Comparison of ENCODE assay signal across 9 mouse cellular contexts in genomic region chr9:28404616-28405015, GRCm38 (mm10).
DNase-seq lines count a peak whose midpoint lies in the region; ATAC-seq and TF ChIP-seq lines count a peak whose summit lies in the region.
"Had no signal": no experiment of that assay in that cellular context is flagged by ENCODE, and none has a peak within 500 bp of the region (broad histone marks: within the 10 kb centered on the region; RNA-seq: fewer than 3 reads in every experiment).

No protein-coding gene starts in this region.

- no peak for DNase-seq in heart, postnatal 36 days
- peak; percentile 68 to 72 for DNase-seq in cerebellum, adult 2 months
- DNase-seq in forebrain, embryonic 14.5 days (ENCODE audit: low spot score) = no peak
- DNase-seq in liver, embryonic 11.5 days (ENCODE audit: low spot score) = no peak
- DNase-seq in thymus, postnatal 14 days = no peak
- DNase-seq in adrenal gland, postnatal 14 days = no peak

- H3K4me1 ChIP-seq in heart, embryonic 12.5 days (replicated peaks) = peaks cover 5% of the 10 kb centered on the region; the same call in 1 of the 2 replicates
- H3K4me1 ChIP-seq in cerebellum, adult 2 months (ENCODE audit: control insufficient read depth, insufficient read depth, low read length) = no peaks in the 10 kb centered on the region; the same call in 1 of the 2 replicates
- peaks cover 12% of the 10 kb centered on the region for H3K4me1 ChIP-seq in forebrain, embryonic 14.5 days (ENCODE audit: control insufficient read depth, insufficient read depth, low read length)
- H3K4me1 ChIP-seq in limb, embryonic 15.5 days = peaks cover 16% of the 10 kb centered on the region
- no peaks in the 10 kb centered on the region for H3K4me1 ChIP-seq in liver, embryonic 11.5 days (replicated peaks; ENCODE audit: control insufficient read depth, insufficient read depth, low read length)

- no peak for TF ChIP-seq CTCF in cerebellum, adult 2 months (IDR thresholded peaks at IDR 0.05; ENCODE audit: borderline replicate concordance, insufficient read depth, low read depth, low read length)

- no peak overlapping the region for H3K27ac ChIP-seq in heart, embryonic 12.5 days (ENCODE audit: poor library complexity, severe bottlenecking)
- peak overlapping the region; percentile 94 for H3K27ac ChIP-seq in cerebellum, adult 2 months (ENCODE audit: insufficient read depth, low read length)
- no peak overlapping the region for H3K27ac ChIP-seq in forebrain, embryonic 14.5 days (ENCODE audit: low read depth, low read length)
- H3K27ac ChIP-seq in limb, embryonic 15.5 days = no peak overlapping the region
- H3K27ac ChIP-seq in liver, embryonic 11.5 days (ENCODE audit: low read depth, low read length) = no peak overlapping the region

- ATAC-seq in heart, embryonic 12.5 days (ENCODE audit: insufficient number of reproducible peaks, low FRiP score) = no peak
- no peak for ATAC-seq in forebrain, embryonic 14.5 days
- no peak for ATAC-seq in limb, embryonic 15.5 days (ENCODE audit: insufficient number of reproducible peaks, low FRiP score, low TSS enrichment, low read depth)
- no peak for ATAC-seq in liver, embryonic 11.5 days (replicated peaks; ENCODE audit: low FRiP score)
- ATAC-seq: activated CD4-positive, CD25-positive, alpha-beta regulatory T cell, adult 4 months had no signal

- peaks cover 40% of the 10 kb centered on the region for H3K27me3 ChIP-seq in heart, embryonic 12.5 days (replicated peaks)
- H3K27me3 ChIP-seq in cerebellum, adult 2 months (ENCODE audit: control insufficient read depth, insufficient read depth, low read length) = no peaks in the 10 kb centered on the region
- H3K27me3 ChIP-seq in forebrain, embryonic 14.5 days (replicated peaks; ENCODE audit: control insufficient read depth, insufficient read depth, low read length) = no peaks in the 10 kb centered on the region
- H3K27me3 ChIP-seq in limb, embryonic 15.5 days = peaks cover 46% of the 10 kb centered on the region
- peaks cover 30% of the 10 kb centered on the region for H3K27me3 ChIP-seq in liver, embryonic 11.5 days (replicated peaks; ENCODE audit: control insufficient read depth, insufficient read depth, low read length)

- H3K4me2 ChIP-seq in heart, embryonic 12.5 days = peak overlapping the region; percentile 98
- peak overlapping the region; percentile 99 for H3K4me2 ChIP-seq in forebrain, embryonic 14.5 days (ENCODE audit: low read length)
- H3K4me2 ChIP-seq in limb, embryonic 15.5 days = peak overlapping the region; percentile 97
- no peak overlapping the region for H3K4me2 ChIP-seq in liver, embryonic 11.5 days

- H3K36me3 ChIP-seq in heart, embryonic 12.5 days = no peaks in the 10 kb centered on the region
- H3K36me3 ChIP-seq in forebrain, embryonic 14.5 days (ENCODE audit: control insufficient read depth, insufficient read depth, low read length) = no peaks in the 10 kb centered on the region
- H3K36me3 ChIP-seq in limb, embryonic 15.5 days = no peaks in the 10 kb centered on the region
- no peaks in the 10 kb centered on the region for H3K36me3 ChIP-seq in liver, embryonic 11.5 days (ENCODE audit: control insufficient read depth, insufficient read depth, low read length)

- WGBS in heart, embryonic 12.5 days = 72% methylated on average over 8 of the region's 8 CpGs
- 10% methylated on average over 8 of the region's 8 CpGs for WGBS in cerebellum, adult 2 months
- WGBS in forebrain, embryonic 14.5 days = 58% methylated on average over 8 of the region's 8 CpGs
- WGBS in limb, embryonic 15.5 days = 46% methylated on average over 8 of the region's 8 CpGs
- 63% methylated on average over 8 of the region's 8 CpGs for WGBS in liver, embryonic 11.5 days

- H3K9ac ChIP-seq in heart, embryonic 12.5 days = peak overlapping the region; percentile 70; the same call in 1 of the 2 replicates
- peak overlapping the region; percentile 67; the same call in 1 of the 2 replicates for H3K9ac ChIP-seq in forebrain, embryonic 14.5 days (ENCODE audit: low read length)
- H3K9ac ChIP-seq in limb, embryonic 15.5 days = no peak overlapping the region
- no peak overlapping the region for H3K9ac ChIP-seq in liver, embryonic 11.5 days (ENCODE audit: low read depth, low read length)

- intact Hi-C loops in heart, postnatal 36 days (cut with DNase I) = loop anchor here (2.0 to 5.0 kb wide), 3 partner anchors 142 to 1054 kb away; no protein-coding TSS in a partner anchor

- no peak for TF ChIP-seq POLR2A in cerebellum, adult 2 months (IDR thresholded peaks at IDR 0.05; ENCODE audit: borderline replicate concordance, insufficient read depth, low read length)

- no peaks in the 10 kb centered on the region for H3K9me3 ChIP-seq in heart, embryonic 12.5 days (replicated peaks)
- no peaks in the 10 kb centered on the region for H3K9me3 ChIP-seq in forebrain, embryonic 14.5 days (replicated peaks; ENCODE audit: control insufficient read depth, low read length)
- no peaks in the 10 kb centered on the region for H3K9me3 ChIP-seq in limb, embryonic 15.5 days
- H3K9me3 ChIP-seq in liver, embryonic 11.5 days (ENCODE audit: control insufficient read depth, low read length) = no peaks in the 10 kb centered on the region

- H3K4me3 ChIP-seq in heart, embryonic 12.5 days = peak overlapping the region; percentile 66; the same call in 1 of the 2 replicates
- H3K4me3 ChIP-seq in cerebellum, adult 2 months (replicated peaks; ENCODE audit: insufficient read depth, low read depth, low read length) = peak overlapping the region; percentile 65
- H3K4me3 ChIP-seq in forebrain, embryonic 14.5 days (ENCODE audit: low read depth, low read length) = peak overlapping the region; percentile 56; the same call in 1 of the 2 replicates
- H3K4me3 ChIP-seq in limb, embryonic 15.5 days = peak overlapping the region; percentile 52; the same call in 1 of the 2 replicates
- no peak overlapping the region for H3K4me3 ChIP-seq in liver, embryonic 11.5 days (ENCODE audit: low read depth, low read length)

Comparison
In these comparisons a context has a peak if more than half of its experiments do, and no peak if none do; other contexts are left out.
1. H3K9ac ChIP-seq: peak in heart, embryonic 12.5 days (single experiment) and forebrain, embryonic 14.5 days (single experiment); none in limb, embryonic 15.5 days (single experiment) and liver, embryonic 11.5 days (single experiment).
2. DNase-seq: peak in cerebellum, adult 2 months (2 of 2); none in heart, postnatal 36 days (0 of 2), forebrain, embryonic 14.5 days (single experiment), liver, embryonic 11.5 days (single experiment), thymus, postnatal 14 days (single experiment) and adrenal gland, postnatal 14 days (single experiment).